Mouse (Mus musculus) cerebellum, adult 9-11 months (tissue): ENCODE measurements around the gene Lrrc43.
A peak's percentile ranks its signal among the peaks of the same experiment; 100 is the strongest.
"Not testable (repeated sequence)": the region's sequence is repeated elsewhere in the genome, so short reads cannot be mapped to it uniquely, and the experiment has no call there.

Source experiments
- DNase-seq: peaks from one replicate; pipeline ENCODE4 v3.0.0; 2022

Gene Lrrc43

GRCm38 (mm10) chr5:123489112-123489785, at the start of gene Lrrc43, which contains the start of gene Il31:
Gene Lrrc43, plus strand, starts transcription at chr5:123489305.
Gene Il31, minus strand, starts transcription at chr5:123489489.
- no peak for DNase-seq

DNA sequence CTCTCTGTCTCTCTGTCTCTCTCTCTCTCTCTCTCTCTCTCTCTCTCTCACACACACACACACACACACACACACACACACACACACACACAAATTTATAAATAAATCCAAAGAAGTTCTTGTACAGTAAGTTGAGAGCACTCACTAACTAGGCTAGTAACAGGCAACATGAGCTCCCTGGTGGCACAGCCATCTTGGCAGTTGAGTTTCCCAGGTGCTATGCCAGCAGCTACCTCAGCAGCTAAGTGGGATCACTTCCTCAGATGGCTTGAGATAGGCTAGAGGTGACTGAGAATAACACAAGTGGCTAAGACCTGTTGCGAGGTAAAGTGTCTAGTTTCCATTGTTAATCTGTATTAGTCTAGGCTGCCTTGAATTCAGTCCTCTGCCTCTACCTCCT, 49.8 kb upstream of the Lrrc43 start:
- DNase-seq, result no peak

DNA sequence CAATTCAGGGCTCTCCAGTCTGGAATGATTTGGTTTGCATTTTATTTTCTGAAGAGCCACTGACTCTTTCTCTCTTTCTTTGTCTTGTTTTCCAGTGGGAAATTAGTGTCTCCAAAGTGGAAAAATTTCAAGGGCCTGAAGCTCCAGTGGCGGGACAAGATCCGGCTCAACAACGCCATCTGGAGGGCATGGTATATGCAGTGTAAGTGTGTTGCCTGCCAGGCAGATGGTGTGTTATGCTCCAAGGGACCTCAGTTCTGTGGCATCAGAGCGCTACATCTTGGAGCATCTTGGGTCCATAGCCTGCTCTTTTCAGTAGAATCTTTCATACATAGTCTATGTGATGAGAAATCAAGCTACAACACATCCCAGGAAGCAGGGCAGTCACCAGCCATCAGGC, 49.2 kb upstream of the Lrrc43 start:
- DNase-seq, result no peak

GRCm38 (mm10) chr5:123440664-123441063, 48.4 kb upstream of the Lrrc43 start:
- DNase-seq, result no peak

DNA sequence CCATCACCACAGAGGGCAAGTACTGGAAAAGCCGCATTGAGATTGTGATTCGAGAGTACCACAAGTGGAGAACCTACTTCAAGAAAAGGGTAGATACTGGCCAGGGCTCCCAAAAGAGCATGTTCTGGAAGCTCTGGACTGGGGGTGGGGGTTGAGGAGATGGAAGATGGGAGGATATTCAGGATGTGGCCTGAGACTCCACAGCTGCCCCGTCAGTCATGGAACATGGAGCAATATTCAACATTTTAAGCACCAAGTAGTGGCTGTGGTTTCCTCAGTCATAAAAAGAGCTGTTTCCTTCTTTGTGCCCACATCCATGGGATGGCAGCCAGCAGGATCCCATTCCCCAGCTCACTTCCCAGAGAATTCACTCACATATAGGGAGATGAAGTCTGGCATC, 46.8 kb upstream of the Lrrc43 start:
- no peak for DNase-seq

DNA sequence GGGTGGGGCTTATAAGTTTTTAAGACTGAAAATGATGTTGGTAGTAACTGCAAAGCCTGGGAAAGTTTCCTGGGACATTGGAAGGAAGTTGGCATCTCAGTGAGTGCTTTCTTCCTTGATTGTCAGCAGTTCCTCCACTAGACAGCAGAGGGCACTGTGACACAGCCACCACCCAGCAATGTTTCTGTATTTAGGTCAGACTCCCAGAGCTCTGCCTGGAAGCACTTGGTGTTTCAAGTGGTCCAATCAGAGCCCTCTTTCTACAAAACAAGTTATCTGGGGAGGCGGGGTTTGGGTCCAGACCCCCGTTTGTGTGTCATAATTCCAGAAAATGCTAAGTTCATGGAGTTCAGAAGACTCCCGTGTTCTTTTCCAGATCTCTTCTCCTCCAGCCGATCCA, 45.0 kb upstream of the Lrrc43 start:
- peak; percentile 71 for DNase-seq

DNA sequence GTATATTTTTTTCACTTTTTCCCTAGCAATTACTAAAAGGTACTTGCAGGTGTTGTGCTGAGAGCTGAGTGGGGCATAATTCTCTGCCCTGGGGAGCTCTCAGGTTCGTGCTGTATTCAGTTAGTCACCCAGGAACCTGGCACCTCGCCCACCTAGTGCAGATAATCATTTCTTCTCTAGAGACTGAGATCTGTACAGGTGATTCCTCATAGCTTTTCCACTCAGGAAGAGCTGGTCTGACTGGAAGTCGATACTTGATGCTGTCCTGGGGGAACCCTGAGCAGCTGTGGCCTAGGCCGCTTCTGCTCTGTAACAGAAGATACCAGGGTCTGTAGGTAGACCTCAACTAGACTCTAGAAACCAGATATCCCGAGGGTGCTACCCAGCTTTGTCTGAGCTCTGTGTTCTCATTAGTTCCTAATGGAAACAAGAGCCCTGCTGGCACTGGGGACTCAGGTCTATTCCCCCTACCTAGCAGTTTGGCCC, 44.2 kb upstream of the Lrrc43 start:
- DNase-seq, result no peak

- DNase-seq, result no peak
Observed at GRCm38 (mm10) chr5:123451886-123452285, 37.2 kb upstream of the Lrrc43 start.

- no peak for DNase-seq
Observed at GRCm38 (mm10) chr5:123461420-123461819, 27.7 kb upstream of the Lrrc43 start.

DNA sequence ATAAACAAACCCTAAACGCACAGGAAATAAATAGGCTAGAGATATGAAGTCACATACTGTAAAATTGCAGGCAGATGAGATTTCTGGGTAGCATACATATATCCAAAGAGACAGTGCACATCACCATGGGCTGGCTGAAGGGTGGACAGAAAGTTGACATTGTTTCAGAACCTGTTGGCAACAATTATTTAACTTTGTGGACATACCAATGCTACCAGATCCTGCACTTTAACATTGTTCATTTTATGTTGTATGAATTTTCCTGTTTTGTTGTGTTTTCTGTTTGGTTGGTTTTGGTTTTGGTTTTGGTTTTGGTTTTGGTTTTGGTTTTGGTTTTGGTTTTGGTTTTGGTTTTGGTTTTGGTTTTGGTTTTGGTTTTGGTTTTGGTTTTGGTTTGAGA, 24.5 kb upstream of the Lrrc43 start:
- DNase-seq, result no peak

DNA sequence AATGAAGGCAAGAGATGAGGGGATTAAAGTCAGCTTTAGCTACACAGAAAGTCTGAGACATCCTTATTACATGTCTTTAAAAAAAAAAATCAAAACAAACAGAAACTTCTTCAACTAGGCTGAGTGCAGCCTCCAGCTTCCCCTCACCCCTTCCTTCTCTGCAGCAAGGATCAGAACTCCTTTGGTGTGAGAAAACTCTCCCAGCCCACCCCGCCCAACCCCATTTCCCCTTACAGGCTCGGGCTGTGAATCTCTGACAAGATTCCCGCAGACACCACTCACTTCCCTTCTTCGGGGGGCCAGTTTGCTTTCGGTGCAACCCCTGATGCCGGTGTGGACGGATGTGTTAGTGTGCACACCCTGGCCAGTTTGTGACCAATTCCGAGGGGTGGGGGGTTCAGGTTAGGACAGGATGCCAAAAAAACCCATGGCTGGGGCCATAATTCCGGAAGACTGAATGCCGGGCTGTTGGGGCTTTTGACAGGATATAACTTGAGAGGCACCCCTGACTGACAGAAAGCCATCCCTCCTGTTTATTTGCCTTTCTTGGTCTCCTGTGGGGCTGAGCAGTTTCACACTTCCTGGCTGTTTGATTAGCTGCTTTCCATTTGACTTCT, 18.2 kb upstream of the Lrrc43 start:
- DNase-seq, result no peak

- DNase-seq, result no peak
Observed at GRCm38 (mm10) chr5:123473817-123474216, 15.3 kb upstream of the Lrrc43 start.

- no peak for DNase-seq
Observed at GRCm38 (mm10) chr5:123487659-123488395, 1.3 kb upstream of the Lrrc43 start.

DNA sequence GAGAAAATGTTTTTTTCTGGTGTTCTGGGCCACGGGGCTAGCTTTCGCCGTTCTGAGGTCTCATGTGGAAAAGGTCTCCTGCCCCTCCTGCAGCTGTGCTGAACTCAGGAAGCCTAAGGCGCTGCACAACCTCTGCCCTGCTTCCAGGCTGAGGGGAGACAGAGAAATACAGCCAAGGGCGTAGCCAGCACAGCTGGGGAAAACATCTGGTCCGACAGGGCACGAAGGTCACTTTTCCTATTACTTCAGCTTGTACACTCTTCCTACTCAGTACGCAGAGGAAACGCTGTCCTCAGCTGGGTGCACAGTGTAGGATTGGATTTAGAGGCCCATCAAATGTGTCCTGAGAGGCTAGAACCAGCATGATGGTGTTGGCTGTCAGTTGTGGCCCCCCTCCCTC, 830 bp downstream of the Lrrc43 start:
- DNase-seq, result no peak

GRCm38 (mm10) chr5:123499717-123500116, 10.6 kb downstream of the Lrrc43 start:
- peak; percentile 61 for DNase-seq

- no peak for DNase-seq
Observed at GRCm38 (mm10) chr5:123501973-123502372, 12.9 kb downstream of the Lrrc43 start.

DNA sequence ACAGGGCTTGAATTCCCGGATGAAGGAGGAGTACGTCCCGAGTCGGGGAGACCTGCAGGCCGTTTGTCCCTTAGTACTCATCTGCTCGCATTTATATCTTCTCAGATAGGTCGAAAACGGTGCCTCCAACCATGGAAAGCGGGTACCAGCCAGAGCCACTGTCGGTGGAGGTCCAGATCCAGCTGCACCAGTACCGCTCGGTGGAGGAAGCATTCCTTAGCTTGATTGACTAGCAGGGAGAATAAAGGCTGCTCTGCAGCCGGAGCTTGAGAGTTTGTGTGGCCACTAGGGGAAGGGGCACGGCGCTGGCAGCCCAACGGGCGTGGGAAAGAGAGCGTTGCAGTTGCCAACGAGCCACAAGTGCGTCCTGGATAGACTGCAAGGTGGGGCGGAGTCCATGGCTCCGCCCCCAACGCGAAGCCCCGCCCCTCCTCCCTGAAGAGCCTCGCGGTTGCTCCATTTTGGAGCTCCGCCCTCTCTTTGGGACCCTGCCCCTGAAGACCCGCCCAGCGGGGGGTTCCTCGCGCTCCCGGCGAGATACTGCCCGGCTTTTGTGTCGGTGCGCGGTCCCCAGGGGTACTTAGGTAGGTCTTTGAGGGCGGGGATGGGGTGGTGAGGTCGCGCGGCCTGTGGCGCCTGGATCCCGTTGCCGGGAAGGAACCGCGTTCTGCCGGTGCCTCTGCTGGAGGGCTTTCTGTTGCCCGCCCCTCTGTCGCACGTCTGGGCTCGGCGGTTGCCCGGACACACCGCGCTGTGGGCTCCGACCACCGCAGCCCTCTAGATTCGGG, 19.0 kb downstream of the Lrrc43 start:
- peak; percentile 69 for DNase-seq

DNA sequence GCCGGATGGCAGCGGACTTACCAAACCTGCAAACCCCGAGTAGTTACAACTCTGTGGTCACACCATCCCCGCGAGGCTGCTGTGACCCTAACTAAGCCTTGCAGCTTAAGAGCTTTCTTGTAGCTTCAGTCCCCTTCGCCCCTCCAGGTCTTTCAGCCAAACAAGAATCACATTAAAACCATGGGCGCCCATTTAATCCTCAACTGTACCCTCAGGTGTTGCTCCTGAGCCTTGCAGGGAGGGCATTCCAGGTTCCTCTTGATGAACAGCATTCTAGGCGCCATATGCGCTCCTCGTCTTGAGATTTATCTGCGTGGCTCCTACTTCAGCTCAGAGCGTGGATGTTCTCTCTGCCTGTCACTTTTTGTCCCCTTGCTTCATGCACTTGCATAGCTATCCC, 19.8 kb downstream of the Lrrc43 start:
- no peak for DNase-seq

DNA sequence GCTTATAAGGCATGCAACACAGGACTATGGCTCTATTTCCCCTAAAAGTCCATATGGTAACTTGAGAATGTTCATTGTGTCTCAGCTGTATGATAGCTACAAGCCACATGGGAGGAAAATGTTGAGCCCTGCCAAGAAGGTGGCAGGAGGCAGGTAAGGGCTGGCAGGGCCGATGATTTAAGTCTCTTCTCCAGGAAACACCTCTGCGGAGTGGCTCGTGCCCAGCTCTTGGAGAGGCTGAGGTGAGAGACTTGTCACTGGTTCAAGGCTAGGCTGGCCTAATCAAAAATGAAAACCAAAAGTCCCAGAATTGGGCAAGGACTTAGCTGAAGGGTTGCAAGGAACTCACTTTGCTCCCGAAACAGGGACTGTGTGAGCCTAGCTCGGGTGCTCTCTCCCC, 21.1 kb downstream of the Lrrc43 start, which contains the start of gene B3gnt4:
TSS of gene B3gnt4 (plus strand) at position 301 of the 400 bp plus-strand sequence.
- no peak for DNase-seq

- DNase-seq, result not testable (repeated sequence)
Observed at GRCm38 (mm10) chr5:123511426-123511825, 22.3 kb downstream of the Lrrc43 start.

DNA sequence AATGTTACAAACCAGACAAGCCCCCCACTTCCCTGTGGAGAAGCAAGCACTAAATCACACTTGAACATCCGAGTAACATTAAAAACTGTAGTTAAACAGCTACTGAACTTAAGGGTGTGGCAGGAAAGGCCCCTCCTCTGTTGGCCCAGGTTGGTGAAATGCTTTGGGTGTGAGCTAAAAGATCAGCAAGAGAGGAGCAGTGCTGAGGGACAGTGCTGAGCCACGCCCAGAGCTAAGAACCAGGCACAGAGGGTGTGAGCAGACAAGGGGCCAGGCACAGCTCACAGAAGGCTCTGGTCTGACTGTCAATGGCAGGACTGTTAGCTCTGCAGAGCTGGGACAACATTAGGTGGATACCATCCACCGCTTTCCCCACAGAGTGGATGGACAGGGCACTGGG, 23.0 kb downstream of the Lrrc43 start:
- no peak for DNase-seq

DNA sequence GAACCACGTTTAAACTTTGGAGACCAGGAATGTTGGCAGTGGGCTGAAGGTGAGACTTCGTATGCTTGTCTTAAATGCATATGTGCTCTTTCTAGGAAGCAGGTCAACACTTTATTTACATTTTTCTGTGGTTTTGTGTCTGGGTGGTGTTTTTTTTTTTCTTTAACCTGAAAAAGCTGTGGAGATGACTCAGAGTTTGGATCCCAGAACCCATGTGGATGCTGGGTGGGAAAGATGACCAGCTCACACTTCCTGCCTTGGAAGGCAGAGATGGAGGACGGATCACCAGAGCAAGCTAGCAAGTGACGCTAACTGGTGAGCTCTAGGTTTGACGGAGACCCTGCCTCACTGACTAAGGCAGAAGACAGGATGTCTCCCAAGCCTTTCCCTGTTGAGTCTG, 25.8 kb downstream of the Lrrc43 start:
- DNase-seq, result no peak

- DNase-seq, result peak; percentile 1
Observed at GRCm38 (mm10) chr5:123520666-123521065, 31.6 kb downstream of the Lrrc43 start.
